16 mouse cellular contexts compared by ENCODE assay signal in the genomic region with DNA sequence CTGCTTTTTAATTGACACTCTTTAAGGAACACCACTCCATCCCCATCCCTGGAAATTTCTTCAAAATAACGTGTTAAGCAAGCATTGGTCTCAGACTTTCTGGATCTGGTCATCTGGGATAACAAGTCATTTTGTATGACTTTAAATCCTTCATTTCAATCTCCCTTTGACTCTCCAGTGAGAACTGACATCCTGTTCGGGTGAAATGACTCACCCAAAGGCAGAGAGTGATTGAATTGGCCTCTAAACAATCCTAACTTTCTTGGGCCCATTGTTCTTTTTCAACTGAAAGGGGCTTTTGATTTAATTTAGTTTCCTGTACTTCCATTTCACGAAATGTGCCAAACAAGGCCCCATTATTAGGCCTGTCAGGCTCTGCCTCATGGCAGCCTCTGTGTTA.
"Had no signal": no experiment of that assay in that cellular context is flagged by ENCODE, and none has a peak within 500 bp of the region (broad histone marks: within the 10 kb centered on the region; RNA-seq: fewer than 3 reads in every experiment).

No protein-coding gene starts in this region.

- ATAC-seq: intestine, postnatal 0 days; midbrain, embryonic 13.5 days; midbrain, embryonic 16.5 days had no signal

- H3K9ac ChIP-seq: liver, embryonic 13.5 days; midbrain, embryonic 13.5 days had no signal

- H3K27ac ChIP-seq: kidney, postnatal 0 days; left cerebral cortex, adult 2 months; liver, embryonic 13.5 days; midbrain, embryonic 10.5 days; midbrain, embryonic 13.5 days; stomach, postnatal 0 days had no signal

- H3K4me3 ChIP-seq: left cerebral cortex, adult 2 months; liver, embryonic 13.5 days; megakaryocyte, embryonic 14.5 days; midbrain, embryonic 10.5 days; midbrain, embryonic 13.5 days; myocyte had no signal

- DNase-seq: kidney, adult 2 months; kidney, postnatal 25 days; layer of hippocampus, postnatal 36 days; liver, embryonic 13.5 days; lung, adult 2 months; lung, postnatal 14 days; thymus, postnatal 25 days had no signal

- H3K4me1 ChIP-seq: liver, embryonic 13.5 days; midbrain, embryonic 13.5 days had no signal

- H3K27me3 ChIP-seq: liver, embryonic 13.5 days; megakaryocyte, embryonic 14.5 days; midbrain, embryonic 13.5 days had no signal

- H3K4me2 ChIP-seq: liver, embryonic 13.5 days; midbrain, embryonic 13.5 days had no signal

- H3K9me3 ChIP-seq: liver, embryonic 13.5 days; megakaryocyte, embryonic 14.5 days; midbrain, embryonic 10.5 days; midbrain, embryonic 13.5 days had no signal

- H3K36me3 ChIP-seq: liver, embryonic 13.5 days; midbrain, embryonic 10.5 days; midbrain, embryonic 13.5 days had no signal
